Mouse (Mus musculus): ENCODE data around the gene Olfr484.
"Not testable (repeated sequence)": the region's sequence is repeated elsewhere in the genome, so short reads cannot be mapped to it uniquely, and the experiment has no call there.

The Olfr484 gene

DNA sequence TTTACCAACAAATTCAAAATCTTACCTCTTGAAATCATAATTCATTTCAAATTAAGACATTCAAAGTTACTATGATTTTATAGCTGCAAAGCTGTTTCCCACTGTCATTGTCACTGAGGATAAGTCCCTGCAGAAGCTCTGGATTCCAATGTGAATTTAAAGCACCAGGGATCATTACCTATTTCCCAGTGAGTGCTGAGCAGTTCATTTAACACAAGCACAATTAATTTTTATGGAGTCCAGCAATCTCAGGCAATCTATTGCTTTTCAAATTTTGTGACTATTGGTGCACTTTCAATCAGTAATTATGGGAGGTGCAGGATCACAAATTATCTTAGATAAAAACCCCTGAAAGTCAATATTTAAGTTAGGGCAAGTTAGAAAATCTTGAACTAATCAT is at the start of gene Olfr484:
TSS of gene Olfr484 (minus strand) at position 101 of the 400 bp plus-strand sequence.
- no peak for DNase-seq

DNA sequence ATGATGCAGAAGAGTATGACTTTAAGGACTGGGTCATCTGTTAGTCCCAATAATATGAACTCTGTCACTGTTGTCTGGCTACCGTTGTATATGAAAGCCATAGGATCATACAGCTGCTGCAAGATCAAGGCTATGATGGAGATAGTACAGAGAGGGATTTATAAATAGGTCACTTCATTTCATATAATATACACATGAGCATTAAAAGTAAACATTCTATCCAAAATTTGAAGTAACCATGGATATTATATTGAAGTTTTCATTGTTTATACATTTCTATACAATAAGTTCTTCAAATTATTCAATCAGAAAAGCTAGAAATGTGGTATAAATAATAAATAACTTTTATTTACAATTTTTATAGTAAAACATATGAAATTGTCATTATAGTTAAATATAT is 45.4 kb upstream of the Olfr484 start, which contains the start of gene Olfr486:
TSS of gene Olfr486 (minus strand) at position 101 of the 400 bp plus-strand sequence.
- DNase-seq, result not testable (repeated sequence)

DNA sequence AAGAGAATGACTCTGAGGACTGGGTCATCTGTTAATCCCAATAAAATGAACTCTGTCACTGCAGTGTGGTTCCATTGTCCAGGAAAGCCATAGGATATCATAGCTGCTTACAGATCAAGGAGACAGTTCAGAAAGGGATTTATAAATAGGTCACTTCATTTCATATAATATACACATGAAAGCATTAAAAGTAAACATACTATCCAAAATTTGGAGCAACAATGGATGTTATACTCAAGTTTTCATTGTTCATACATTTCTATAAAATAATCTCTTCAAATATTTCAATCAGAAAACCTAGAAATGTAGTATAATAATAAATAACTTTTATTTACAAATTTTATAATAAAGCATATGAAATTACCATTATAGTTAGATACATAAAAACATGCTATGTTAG is 32.5 kb upstream of the Olfr484 start, which contains the start of gene Olfr485:
TSS of gene Olfr485 (minus strand) at position 101 of the 400 bp plus-strand sequence.
- no peak for DNase-seq

DNA sequence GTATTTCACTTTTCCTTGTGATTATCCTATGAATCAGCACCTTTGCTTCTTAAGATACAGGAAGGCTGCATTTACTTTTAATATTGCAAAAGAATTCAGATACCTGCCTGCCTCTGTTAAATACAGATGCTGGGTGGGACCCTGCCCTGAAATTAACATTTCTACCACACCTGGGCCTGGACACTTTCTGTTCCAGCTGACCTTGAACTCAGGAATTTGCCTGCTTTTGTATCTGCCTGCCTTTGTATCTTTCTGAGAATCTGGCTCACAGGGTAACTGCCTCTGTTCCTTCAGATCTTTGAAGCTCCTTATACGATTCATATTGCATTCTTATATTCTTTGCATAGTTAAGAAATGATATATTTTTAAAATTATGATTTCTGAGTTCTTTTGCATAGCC is 5.8 kb downstream of the Olfr484 start:
- DNase-seq, result no peak

DNA sequence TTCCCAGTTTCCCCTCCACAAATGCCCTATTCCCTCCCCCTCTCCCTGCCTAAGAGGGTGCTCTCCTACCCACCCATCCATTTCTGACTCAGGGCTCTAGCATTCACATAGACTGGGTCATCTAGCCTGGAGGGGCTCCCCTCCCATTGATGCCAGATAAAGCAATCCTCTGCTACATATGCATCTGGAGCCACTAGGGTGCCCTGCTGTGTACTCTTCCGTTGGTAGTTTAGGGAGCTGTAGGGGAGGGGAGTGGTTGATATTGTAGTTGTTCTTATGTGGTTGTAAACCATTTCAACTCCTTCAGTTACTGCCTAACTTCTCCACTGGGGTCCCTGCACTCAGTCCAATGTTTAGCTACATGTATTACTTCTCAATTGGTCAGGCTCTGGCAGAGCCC is 6.6 kb downstream of the Olfr484 start:
- no peak for DNase-seq

DNA sequence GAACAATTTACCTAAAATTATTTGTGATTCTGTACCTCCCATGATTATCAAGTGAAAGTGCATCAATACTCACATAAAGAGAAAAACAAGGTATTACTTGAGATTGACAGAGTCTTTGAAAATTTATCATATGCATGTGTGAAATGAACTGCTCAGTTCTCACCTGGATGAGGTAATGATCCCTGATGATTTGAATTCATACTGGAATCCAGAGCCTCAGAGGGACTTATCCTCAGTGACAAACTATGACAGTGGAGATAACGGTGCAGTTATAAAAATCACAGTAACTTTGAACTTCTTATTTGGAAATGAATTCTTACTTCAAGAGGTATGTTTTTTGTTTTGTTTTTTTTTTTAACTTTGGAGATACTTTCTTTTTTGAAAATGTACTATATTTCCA is 26.7 kb downstream of the Olfr484 start, which contains the start of gene Olfr483:
TSS of gene Olfr483 (plus strand) at position 301 of the 400 bp plus-strand sequence.
- DNase-seq, result no peak

DNA sequence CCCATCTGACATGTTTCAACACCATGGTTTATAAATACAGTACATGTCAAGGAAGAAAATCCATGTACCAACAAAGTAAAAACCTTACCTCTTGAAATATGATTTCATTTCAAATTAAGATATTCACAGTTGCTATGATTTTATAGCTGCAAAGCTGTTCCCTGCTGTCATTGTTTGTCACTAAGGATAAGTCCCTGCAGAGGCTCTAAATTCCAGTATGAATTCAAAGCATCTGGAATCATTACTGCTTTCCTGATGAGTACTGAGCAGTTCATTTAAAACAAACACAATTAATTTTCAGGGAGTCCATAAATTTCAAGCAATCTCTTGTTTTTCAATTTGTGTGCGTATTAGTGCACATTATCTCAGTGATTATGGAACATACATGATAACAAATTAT is 29.8 kb downstream of the Olfr484 start, which contains the start of gene Olfr482:
TSS of gene Olfr482 (minus strand) at position 101 of the 400 bp plus-strand sequence.
- DNase-seq, result no peak

DNA sequence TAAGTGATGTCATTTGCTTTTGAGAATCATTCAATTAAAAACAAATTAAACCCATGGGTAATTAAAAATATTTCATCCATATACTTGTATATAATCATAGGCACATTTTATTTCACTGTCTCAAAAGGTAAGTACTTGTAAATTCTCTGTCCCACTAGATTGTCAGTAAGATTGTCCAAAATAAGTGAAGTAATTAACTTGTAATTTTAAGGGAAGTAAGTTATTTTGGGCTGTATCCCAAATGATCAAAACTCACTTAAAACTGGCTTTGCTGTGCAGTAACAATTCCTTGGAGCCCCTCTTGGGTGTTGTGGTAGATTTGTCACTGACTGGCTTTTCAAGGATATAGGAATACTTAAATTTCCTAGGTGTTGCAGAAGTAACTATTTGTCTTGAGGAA is 47.7 kb downstream of the Olfr484 start, which contains the start of gene Olfr481:
TSS of gene Olfr481 (plus strand) at position 301 of the 400 bp plus-strand sequence.
- no peak for DNase-seq

Data from right cerebral cortex, adult 18-20 months (tissue).